ENCODE assay signal across 20 mouse cellular contexts in the genomic region with DNA sequence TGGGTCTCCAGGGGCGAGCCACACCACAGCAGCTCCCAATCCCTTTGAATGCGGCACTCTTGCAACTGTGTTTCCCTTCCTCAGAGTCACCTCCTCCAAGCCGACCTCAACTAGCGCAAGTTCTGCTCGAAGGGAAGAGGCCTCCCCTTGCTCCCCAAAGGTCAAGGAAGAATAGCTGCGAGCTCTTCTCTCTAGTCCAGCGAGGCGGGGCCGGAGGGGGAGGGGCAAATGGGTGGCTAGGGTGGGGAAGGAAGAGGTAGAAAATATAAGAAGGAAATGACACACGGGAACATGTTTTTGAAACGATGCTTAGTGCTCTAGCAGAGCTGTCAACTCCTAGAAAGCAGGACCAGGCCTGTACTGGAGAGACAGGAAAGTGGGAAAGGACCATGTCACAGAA.
A peak's percentile ranks its signal among the peaks of the same experiment; 100 is the strongest.
DNase-seq lines count a peak whose midpoint lies in the region; ATAC-seq and TF ChIP-seq lines count a peak whose summit lies in the region.
"Had no signal": no experiment of that assay in that cellular context is flagged by ENCODE, and none has a peak within 500 bp of the region (broad histone marks: within the 10 kb centered on the region; RNA-seq: fewer than 3 reads in every experiment).

No protein-coding gene starts in this region.

- H3K4me1 ChIP-seq in intestine, embryonic 16.5 days (ENCODE audit: control insufficient read depth, insufficient read depth, low read length): peaks cover 4% of the 10 kb centered on the region; the same call in 1 of the 2 replicates
- H3K4me1 ChIP-seq in intestine, embryonic 15.5 days (replicated peaks): peaks cover 8% of the 10 kb centered on the region; the same call in 1 of the 2 replicates
- peaks cover 8% of the 10 kb centered on the region for H3K4me1 ChIP-seq in spleen, adult 2 months (ENCODE audit: control insufficient read depth, insufficient read depth, insufficient read length)
- H3K4me1 ChIP-seq in limb, embryonic 15.5 days: peaks cover 16% of the 10 kb centered on the region
- H3K4me1 ChIP-seq in forebrain, embryonic 10.5 days: peaks cover 15% of the 10 kb centered on the region
- H3K4me1 ChIP-seq: midbrain, embryonic 13.5 days; neural tube, embryonic 15.5 days had no signal

- H3K4me2 ChIP-seq in intestine, embryonic 16.5 days (ENCODE audit: low read depth, low read length): no peak overlapping the region
- no peak overlapping the region for H3K4me2 ChIP-seq in intestine, embryonic 15.5 days (replicated peaks)
- no peak overlapping the region for H3K4me2 ChIP-seq in limb, embryonic 15.5 days
- H3K4me2 ChIP-seq: embryonic facial prominence, embryonic 13.5 days; heart, embryonic 12.5 days; midbrain, embryonic 13.5 days; neural tube, embryonic 15.5 days had no signal

- H3K9ac ChIP-seq in intestine, embryonic 16.5 days (ENCODE audit: low read depth, low read length): no peak overlapping the region
- H3K9ac ChIP-seq in intestine, embryonic 15.5 days: no peak overlapping the region
- no peak overlapping the region for H3K9ac ChIP-seq in limb, embryonic 15.5 days
- H3K9ac ChIP-seq: embryonic facial prominence, embryonic 13.5 days; forebrain, postnatal 0 days; heart, embryonic 12.5 days; liver, embryonic 14.5 days; midbrain, embryonic 13.5 days; neural tube, embryonic 15.5 days had no signal

- DNase-seq in spleen, adult 2 months (ENCODE audit: low read depth in 1 of 2, low spot score in 2 of 2): no peak
- no peak for DNase-seq in spleen, postnatal 10 days (ENCODE audit: low spot score in 2 of 2)
- DNase-seq in testis, postnatal 10 days (ENCODE audit: low spot score): peak; percentile 55
- no peak for DNase-seq in forebrain, embryonic 10.5 days (ENCODE audit: extremely low spot score, low spot score)
- DNase-seq: adrenal gland, adult 2 months; cerebellum, adult 9-11 months; forebrain, postnatal 0 days; gastrocnemius, postnatal 36 days; thymus, adult 18-20 months had no signal

- no peak overlapping the region for H3K27ac ChIP-seq in intestine, embryonic 16.5 days (ENCODE audit: low read length)
- H3K27ac ChIP-seq in intestine, embryonic 15.5 days: no peak overlapping the region
- H3K27ac ChIP-seq in spleen, adult 2 months (ENCODE audit: insufficient read depth, low read length): peak overlapping the region; percentile 20; the same call in 1 of the 2 replicates
- 0 out of 2 replicates have a peak overlapping the region, but pooled peaks have one; percentile 40 for H3K27ac ChIP-seq in limb, embryonic 15.5 days
- no peak overlapping the region for H3K27ac ChIP-seq in forebrain, embryonic 10.5 days
- H3K27ac ChIP-seq: embryonic facial prominence, embryonic 13.5 days; left cerebral cortex, adult 2 months; liver, embryonic 14.5 days; midbrain, embryonic 13.5 days; neural tube, embryonic 15.5 days had no signal

- no peak for TF ChIP-seq CTCF in spleen, adult 2 months (IDR thresholded peaks at IDR 0.05; ENCODE audit: extremely low read depth, insufficient read depth, insufficient read length, insufficient replicate concordance)

- H3K9me3 ChIP-seq in intestine, embryonic 16.5 days (ENCODE audit: control insufficient read depth, low read length): no peaks in the 10 kb centered on the region
- no peaks in the 10 kb centered on the region for H3K9me3 ChIP-seq in intestine, embryonic 15.5 days
- no peaks in the 10 kb centered on the region for H3K9me3 ChIP-seq in limb, embryonic 15.5 days
- no peaks in the 10 kb centered on the region for H3K9me3 ChIP-seq in forebrain, embryonic 10.5 days
- H3K9me3 ChIP-seq: embryonic facial prominence, embryonic 13.5 days; heart, embryonic 12.5 days; midbrain, embryonic 13.5 days; neural tube, embryonic 15.5 days had no signal

- H3K36me3 ChIP-seq in intestine, embryonic 16.5 days (ENCODE audit: control insufficient read depth, insufficient read depth, low read length): no peaks in the 10 kb centered on the region
- no peaks in the 10 kb centered on the region for H3K36me3 ChIP-seq in intestine, embryonic 15.5 days
- no peaks in the 10 kb centered on the region for H3K36me3 ChIP-seq in spleen, adult 2 months (ENCODE audit: control insufficient read depth, insufficient read depth, low read length)
- H3K36me3 ChIP-seq in limb, embryonic 15.5 days: no peaks in the 10 kb centered on the region
- H3K36me3 ChIP-seq in forebrain, embryonic 10.5 days (replicated peaks): no peaks in the 10 kb centered on the region
- H3K36me3 ChIP-seq: embryonic facial prominence, embryonic 13.5 days; heart, embryonic 12.5 days; midbrain, embryonic 13.5 days; neural tube, embryonic 15.5 days had no signal

- H3K4me3 ChIP-seq in intestine, embryonic 16.5 days (ENCODE audit: low read length): no peak overlapping the region
- no peak overlapping the region for H3K4me3 ChIP-seq in intestine, embryonic 15.5 days (replicated peaks)
- H3K4me3 ChIP-seq in spleen, adult 2 months (ENCODE audit: extremely low read depth, insufficient read depth, insufficient read length): no peak overlapping the region
- H3K4me3 ChIP-seq in limb, embryonic 15.5 days: no peak overlapping the region
- H3K4me3 ChIP-seq in forebrain, embryonic 10.5 days: no peak overlapping the region
- H3K4me3 ChIP-seq: embryonic facial prominence, embryonic 13.5 days; heart, embryonic 12.5 days; left cerebral cortex, adult 2 months; midbrain, embryonic 13.5 days; neural tube, embryonic 15.5 days had no signal

- 67% methylated on average over 11 of the region's 11 CpGs for WGBS in intestine, embryonic 16.5 days
- WGBS in intestine, embryonic 15.5 days: 67% methylated on average over 11 of the region's 11 CpGs
- 54% methylated on average over 11 of the region's 11 CpGs for WGBS in spleen, adult 2 months
- 81% methylated on average over 11 of the region's 11 CpGs for WGBS in limb, embryonic 15.5 days
- 82% methylated on average over 11 of the region's 11 CpGs for WGBS in forebrain, embryonic 10.5 days

- TF ChIP-seq POLR2A in spleen, adult 2 months (IDR thresholded peaks at IDR 0.05; ENCODE audit: low read depth, low read length): no peak

- peak; percentile 18; the same call in 1 of the 2 replicates for ATAC-seq in intestine, embryonic 16.5 days
- ATAC-seq in intestine, embryonic 15.5 days: no peak
- ATAC-seq in limb, embryonic 15.5 days (ENCODE audit: insufficient number of reproducible peaks, low FRiP score, low TSS enrichment, low read depth): no peak
- no peak for ATAC-seq in megakaryocyte-erythroid progenitor cell, adult 5-6 weeks (replicated peaks; ENCODE audit: low FRiP score, low TSS enrichment, poor library complexity, severe bottlenecking)
- ATAC-seq: forebrain, postnatal 0 days; hindbrain, embryonic 16.5 days; midbrain, embryonic 13.5 days had no signal

- no peaks in the 10 kb centered on the region for H3K27me3 ChIP-seq in intestine, embryonic 16.5 days (replicated peaks; ENCODE audit: control insufficient read depth, insufficient read depth, low read length)
- H3K27me3 ChIP-seq in intestine, embryonic 15.5 days (replicated peaks): no peaks in the 10 kb centered on the region
- no peaks in the 10 kb centered on the region for H3K27me3 ChIP-seq in spleen, adult 2 months (ENCODE audit: control insufficient read depth, insufficient read depth, low read length)
- no peaks in the 10 kb centered on the region for H3K27me3 ChIP-seq in limb, embryonic 15.5 days
- no peaks in the 10 kb centered on the region for H3K27me3 ChIP-seq in forebrain, embryonic 10.5 days (ENCODE audit: poor library complexity, severe bottlenecking)
- H3K27me3 ChIP-seq: embryonic facial prominence, embryonic 13.5 days; heart, embryonic 12.5 days; midbrain, embryonic 13.5 days; neural tube, embryonic 15.5 days had no signal

Comparison
In these comparisons a context has a peak if more than half of its experiments do, and no peak if none do; other contexts are left out.
1. H3K27ac ChIP-seq: peak in spleen, adult 2 months (single experiment) and limb, embryonic 15.5 days (single experiment); none in intestine, embryonic 16.5 days (single experiment), intestine, embryonic 15.5 days (single experiment) and forebrain, embryonic 10.5 days (single experiment).